Mouse (Mus musculus): ENCODE measurements around the gene Cxcl17. TPM values are rescaled to one million over a fixed set of nuclear protein-coding genes. Genes with fewer than 3 reads are reported as not detected.
"Not testable (repeated sequence)": the region's sequence is repeated elsewhere in the genome, so short reads cannot be mapped to it uniquely, and the experiment has no call there.

Gene Cxcl17
- not detected in 2 replicates for polyA plus RNA-seq (2012)

- Histone ChIP-seq H3K4me3 (replicated peaks) (no peak within 1 kb of the TSS), H3K9me3 (ENCODE audit: control insufficient read depth, low read length) (no peaks in the 10 kb centered on the region), H3K36me3 (ENCODE audit: control insufficient read depth) (no peaks in the 10 kb centered on the region), H3K4me1 (ENCODE audit: control insufficient read depth) (peaks cover 8% of the 10 kb centered on the region), H3K27me3 (ENCODE audit: control insufficient read depth) (no peaks in the 10 kb centered on the region)
- no peak for TF ChIP-seq GATA1 (IDR thresholded peaks at IDR 0.05; ENCODE audit: low read length)
- TF ChIP-seq TAL1 (IDR thresholded peaks at IDR 0.05; ENCODE audit: low read length): no peak
Measured at GRCm38 (mm10) chr7:25412833-25413441, at the start of gene Cxcl17. Gene Cxcl17, minus strand, starts transcription at chr7:25412886.

- H3K4me3 ChIP-seq (replicated peaks); H3K36me3 ChIP-seq (ENCODE audit: control insufficient read depth); H3K27me3 ChIP-seq (ENCODE audit: control insufficient read depth); H3K4me1 ChIP-seq (ENCODE audit: control insufficient read depth); H3K9me3 ChIP-seq (ENCODE audit: control insufficient read depth, low read length): not testable (repeated sequence)
Measured at GRCm38 (mm10) chr7:25462033-25462337, 49.3 kb upstream of the Cxcl17 start.

GRCm38 (mm10) chr7:25461336-25462032 is 48.8 kb upstream of the Cxcl17 start:
- H3K27me3 ChIP-seq (ENCODE audit: control insufficient read depth); H3K9me3 ChIP-seq (ENCODE audit: control insufficient read depth, low read length); H3K36me3 ChIP-seq (ENCODE audit: control insufficient read depth); H3K4me3 ChIP-seq (replicated peaks); H3K4me1 ChIP-seq (ENCODE audit: control insufficient read depth): not testable (repeated sequence)

GRCm38 (mm10) chr7:25452103-25452502 is 39.4 kb upstream of the Cxcl17 start:
- Histone ChIP-seq H3K36me3 (ENCODE audit: control insufficient read depth) (no peaks in the 10 kb centered on the region), H3K9me3 (ENCODE audit: control insufficient read depth, low read length) (no peaks in the 10 kb centered on the region), H3K4me1 (ENCODE audit: control insufficient read depth) (no peaks in the 10 kb centered on the region), H3K27me3 (ENCODE audit: control insufficient read depth) (no peaks in the 10 kb centered on the region), H3K4me3 (replicated peaks) (no peak overlapping the region)
- TF ChIP-seq GATA1 (IDR thresholded peaks at IDR 0.05; ENCODE audit: low read length): no peak
- no peak for TF ChIP-seq TAL1 (IDR thresholded peaks at IDR 0.05; ENCODE audit: low read length)

GRCm38 (mm10) chr7:25449913-25450890 is 37.5 kb upstream of the Cxcl17 start:
- no peaks in the 10 kb centered on the region for H3K27me3 ChIP-seq (ENCODE audit: control insufficient read depth)
- TF ChIP-seq TAL1 (IDR thresholded peaks at IDR 0.05; ENCODE audit: low read length): no peak
- no peak for TF ChIP-seq GATA1 (IDR thresholded peaks at IDR 0.05; ENCODE audit: low read length)
- H3K36me3 ChIP-seq (ENCODE audit: control insufficient read depth): no peaks in the 10 kb centered on the region
- no peaks in the 10 kb centered on the region for H3K4me1 ChIP-seq (ENCODE audit: control insufficient read depth)
- H3K9me3 ChIP-seq (ENCODE audit: control insufficient read depth, low read length): no peaks in the 10 kb centered on the region
- no peak overlapping the region for H3K4me3 ChIP-seq (replicated peaks)

- H3K9me3 ChIP-seq (ENCODE audit: control insufficient read depth, low read length): no peaks in the 10 kb centered on the region
- TF ChIP-seq GATA1 (IDR thresholded peaks at IDR 0.05; ENCODE audit: low read length) (no peak), TAL1 (IDR thresholded peaks at IDR 0.05; ENCODE audit: low read length) (no peak)
Measured at GRCm38 (mm10) chr7:25440816-25441153, 28.1 kb upstream of the Cxcl17 start.

GRCm38 (mm10) chr7:25439978-25440815 is 27.5 kb upstream of the Cxcl17 start:
- Histone ChIP-seq H3K9me3 (ENCODE audit: control insufficient read depth, low read length) (no peaks in the 10 kb centered on the region), H3K27me3 (ENCODE audit: control insufficient read depth) (no peaks in the 10 kb centered on the region), H3K36me3 (ENCODE audit: control insufficient read depth) (no peaks in the 10 kb centered on the region), H3K4me1 (ENCODE audit: control insufficient read depth) (no peaks in the 10 kb centered on the region), H3K4me3 (replicated peaks) (no peak overlapping the region)
- TF ChIP-seq TAL1 (IDR thresholded peaks at IDR 0.05; ENCODE audit: low read length) (no peak), GATA1 (IDR thresholded peaks at IDR 0.05; ENCODE audit: low read length) (no peak)

More at GRCm38 (mm10) chr7:25440816-25441153, 28.1 kb upstream of the Cxcl17 start:
- Histone ChIP-seq H3K27me3 (ENCODE audit: control insufficient read depth) (no peaks in the 10 kb centered on the region), H3K36me3 (ENCODE audit: control insufficient read depth) (no peaks in the 10 kb centered on the region), H3K4me3 (replicated peaks) (no peak overlapping the region), H3K4me1 (ENCODE audit: control insufficient read depth) (no peaks in the 10 kb centered on the region)

GRCm38 (mm10) chr7:25439124-25439822 is 26.6 kb upstream of the Cxcl17 start:
- Histone ChIP-seq H3K9me3 (ENCODE audit: control insufficient read depth, low read length) (no peaks in the 10 kb centered on the region), H3K4me3 (replicated peaks) (no peak overlapping the region), H3K27me3 (ENCODE audit: control insufficient read depth) (no peaks in the 10 kb centered on the region), H3K36me3 (ENCODE audit: control insufficient read depth) (no peaks in the 10 kb centered on the region), H3K4me1 (ENCODE audit: control insufficient read depth) (no peaks in the 10 kb centered on the region)
- no peak for TF ChIP-seq GATA1 (IDR thresholded peaks at IDR 0.05; ENCODE audit: low read length)
- no peak for TF ChIP-seq TAL1 (IDR thresholded peaks at IDR 0.05; ENCODE audit: low read length)

Data from erythroblast, embryonic 14.5 days (primary cell).